Mouse (Mus musculus) olfactory bulb, adult 2 months (tissue): ENCODE measurements around the gene Naa10.

Experiments used
- CTCF ChIP-seq: fragments of 200-500 bp; IDR thresholded peaks from 2 replicates; pipeline ENCODE4 v1.5.1; 2012; ENCODE audit warnings: low read depth, mild to moderate bottlenecking, low read length, moderate library complexity; ENCODE audit not compliant: insufficient read depth
- POLR2A ChIP-seq: fragments of 200-500 bp; IDR thresholded peaks from 2 replicates; pipeline ENCODE4 v1.6.1; 2012; ENCODE audit warnings: mild to moderate bottlenecking, low read depth, low read length, moderate library complexity; ENCODE audit not compliant: insufficient read depth

DNA sequence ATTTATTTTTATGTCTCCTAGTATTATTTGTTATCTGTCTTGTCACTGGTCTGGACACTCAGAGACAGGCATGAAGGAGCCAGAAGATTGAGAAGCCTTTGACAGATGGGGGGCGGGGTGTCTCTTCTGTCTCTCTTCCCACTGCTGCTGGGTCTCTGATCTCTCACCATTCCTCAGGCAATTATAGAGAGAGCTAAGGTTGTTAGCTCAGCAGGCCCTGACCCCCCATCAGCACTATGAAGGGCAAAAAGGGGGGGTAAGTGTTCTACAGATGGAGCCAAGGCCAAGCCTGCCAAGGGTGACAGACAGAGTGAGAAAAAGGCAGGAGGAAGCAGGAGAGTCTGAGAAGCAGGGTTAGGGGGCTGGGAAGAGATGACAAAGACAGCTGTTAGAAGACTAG is 49.8 kb downstream of the Naa10 start:
- TF ChIP-seq CTCF (no peak), POLR2A (no peak)
